Mouse (Mus musculus) bone marrow, adult 2 months (tissue): ENCODE measurements around the gene Hes1. TPM values are rescaled to one million over a fixed set of nuclear protein-coding genes. Genes with fewer than 3 reads are reported as not detected.

ENCODE experiments used
- H3K27ac ChIP-seq: fragments of 200-500 bp; 2 replicates; pipeline ENCODE4 v1.5.1; 2012; ENCODE audit warnings: low read depth, mild to moderate bottlenecking, control low read depth, inconsistent platforms, low read length; ENCODE audit not compliant: control insufficient read depth, poor library complexity, insufficient read depth
- H3K4me1 ChIP-seq: fragments of 200-500 bp; 2 replicates; pipeline ENCODE4 v1.6.1; 2011; ENCODE audit warnings: low read length; ENCODE audit not compliant: control insufficient read depth, insufficient read depth
- H3K4me3 ChIP-seq: fragments of 200-500 bp; replicated peaks from 2 replicates; pipeline ENCODE3; 2011; ENCODE audit warnings: mild to moderate bottlenecking, low read depth, low read length, control low read depth; ENCODE audit not compliant: control insufficient read depth
- CTCF ChIP-seq: fragments of 200-500 bp; IDR thresholded peaks from 2 replicates; pipeline ENCODE4 v1.5.1; 2011; ENCODE audit warnings: low read length, control low read depth; ENCODE audit not compliant: control insufficient read depth, insufficient read depth
- POLR2A ChIP-seq: fragments of 200-500 bp; IDR thresholded peaks from 2 replicates; pipeline ENCODE4 v1.6.1; 2011; ENCODE audit warnings: low read depth, mild to moderate bottlenecking, control low read depth, low read length, borderline replicate concordance; ENCODE audit not compliant: control insufficient read depth
- WGBS: fragments of 180-500 bp; shearing (Covaris S2); methylation state at CpG from one replicate; pipeline ENCODE4 v1.1.7; 2018; 5-methylcytosine and 5-hydroxymethylcytosine counted together
- polyA plus RNA-seq: library from polyadenylated mRNA; stranded (reverse); fragments of >200 nt; gene quantifications from 2 replicates; pipeline ENCODE4 v1.2.4, GENCODE M21; 2011; ENCODE audit warnings: low replicate concordance; ENCODE audit not compliant: missing spikeins, insufficient read depth, insufficient read length

The Hes1 gene
- polyA plus RNA-seq, 1 experiment, result 12.4 TPM

GRCm38 (mm10) chr16:30068041-30069020, 4.1 kb downstream of the Hes1 start:
- no peaks in the 10 kb centered on the region; the same call in 1 of the 2 replicates for H3K4me1 ChIP-seq
- TF ChIP-seq POLR2A (no peak), CTCF (no peak)
- H3K4me3 ChIP-seq, result no peak overlapping the region
- 17% methylated on average over 36 of the region's 36 CpGs for WGBS
- no peak overlapping the region for H3K27ac ChIP-seq

GRCm38 (mm10) chr16:30069580-30069949, 5.4 kb downstream of the Hes1 start:
- TF ChIP-seq POLR2A (no peak), CTCF (no peak)
- peak overlapping the region; percentile 55; the same call in 1 of the 2 replicates for H3K27ac ChIP-seq
- WGBS, result 9% methylated on average over 4 of the region's 4 CpGs
- no peaks in the 10 kb centered on the region; the same call in 1 of the 2 replicates for H3K4me1 ChIP-seq
- H3K4me3 ChIP-seq, result no peak overlapping the region

- 2% methylated on average over 81 of the region's 82 CpGs for WGBS
- peak overlapping the region; percentile 55; the same call in 1 of the 2 replicates for H3K27ac ChIP-seq
- peak overlapping the region; percentile 16 for H3K4me3 ChIP-seq
Observed at GRCm38 (mm10) chr16:30069950-30070770, 6.0 kb downstream of the Hes1 start.

GRCm38 (mm10) chr16:30070771-30071191, 6.6 kb downstream of the Hes1 start:
- H3K27ac ChIP-seq, result peak overlapping the region; percentile 41; the same call in 1 of the 2 replicates
- H3K4me1 ChIP-seq, result no peaks in the 10 kb centered on the region
- WGBS, result 24% methylated on average over 12 of the region's 12 CpGs
- peak overlapping the region; percentile 2 for H3K4me3 ChIP-seq
- 0 out of 2 replicates have a peak, but pooled peaks have one; percentile 3 for TF ChIP-seq CTCF
- TF ChIP-seq POLR2A, result no peak

More at GRCm38 (mm10) chr16:30069950-30070770, 6.0 kb downstream of the Hes1 start:
- H3K4me1 ChIP-seq, result no peaks in the 10 kb centered on the region
- TF ChIP-seq POLR2A (no peak), CTCF (no peak)

GRCm38 (mm10) chr16:30073317-30073716, 9.1 kb downstream of the Hes1 start:
- TF ChIP-seq POLR2A, result no peak

GRCm38 (mm10) chr16:30081498-30081897, 17.3 kb downstream of the Hes1 start:
- H3K27ac ChIP-seq, result no peak overlapping the region
- 72% methylated on average over 4 of the region's 4 CpGs for WGBS
- H3K4me1 ChIP-seq, result no peaks in the 10 kb centered on the region
- H3K4me3 ChIP-seq, result no peak overlapping the region
- TF ChIP-seq POLR2A, result no peak
- TF ChIP-seq CTCF, result no peak

More at GRCm38 (mm10) chr16:30073317-30073716, 9.1 kb downstream of the Hes1 start:
- Histone ChIP-seq H3K27ac (no peak overlapping the region), H3K4me3 (no peak overlapping the region), H3K4me1 (no peaks in the 10 kb centered on the region)
- 86% methylated on average over 1 of the region's 1 CpGs for WGBS

- Histone ChIP-seq H3K4me1 (no peaks in the 10 kb centered on the region), H3K27ac (no peak overlapping the region), H3K4me3 (no peak overlapping the region)
- 81% methylated on average over 4 of the region's 4 CpGs for WGBS
- TF ChIP-seq POLR2A, result no peak
- TF ChIP-seq CTCF, result no peak
Observed at GRCm38 (mm10) chr16:30081980-30082379, 17.8 kb downstream of the Hes1 start.

GRCm38 (mm10) chr16:30082965-30083364, 18.8 kb downstream of the Hes1 start:
- no peak overlapping the region for H3K27ac ChIP-seq
- H3K4me3 ChIP-seq, result no peak overlapping the region
- 86% methylated on average over 8 of the region's 8 CpGs for WGBS
- TF ChIP-seq POLR2A (no peak), CTCF (no peak)
- H3K4me1 ChIP-seq, result no peaks in the 10 kb centered on the region
